Mouse (Mus musculus): ENCODE measurements around the gene Cpne2.

DNA sequence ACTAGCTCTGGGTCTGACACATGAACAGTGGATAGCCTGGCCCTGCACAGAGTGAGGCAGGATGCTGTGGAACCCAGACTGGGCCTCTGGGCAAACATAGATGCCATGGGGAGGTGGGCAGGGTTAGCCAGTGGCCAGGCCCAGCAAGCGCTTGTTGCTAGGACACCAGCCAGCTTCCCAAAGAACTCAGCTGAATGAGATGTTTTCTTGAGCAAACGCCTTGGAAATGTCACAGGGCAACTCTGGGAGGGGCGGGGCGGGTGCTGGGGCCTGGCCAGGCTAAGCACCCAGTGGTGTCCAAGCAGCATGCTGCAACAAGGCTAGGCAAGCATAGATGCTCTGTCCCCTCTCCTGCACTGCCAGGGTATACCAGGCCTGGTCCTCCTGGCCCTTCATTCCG lies 28.5 kb downstream of the Cpne2 start:
- no peak for TF ChIP-seq EP300 (IDR thresholded peaks at IDR 0.05)
- no peak for TF ChIP-seq CTCF (IDR thresholded peaks at IDR 0.05)

Data from lung, postnatal 0 days (tissue).